Mouse (Mus musculus): ENCODE data around the gene Lactbl1. TPM values are rescaled to one million over a fixed set of nuclear protein-coding genes. Genes with fewer than 3 reads are reported as not detected.

Lactbl1 gene
- polyA plus RNA-seq, 1 experiment from 2014 or later = not detected

DNA sequence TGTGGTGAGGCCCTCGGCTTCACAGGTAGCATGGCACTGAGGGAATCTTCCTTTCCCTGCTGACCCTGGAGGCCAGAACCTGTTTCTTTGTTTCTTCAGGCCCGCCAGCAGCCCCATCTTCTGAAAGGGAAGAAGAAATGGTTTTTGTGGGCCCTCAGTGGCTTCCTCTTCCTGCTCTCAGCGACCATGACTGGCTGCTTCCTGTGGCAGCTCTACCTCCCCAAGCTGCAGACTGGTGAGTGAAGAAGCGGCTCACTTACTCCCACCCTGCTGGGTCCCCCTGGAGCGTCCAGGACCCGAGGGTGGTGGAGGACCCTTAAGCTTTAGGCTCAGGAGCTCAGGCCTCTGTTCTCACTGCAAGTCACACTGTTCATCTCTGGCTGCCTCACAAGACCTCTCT, 4.2 kb downstream of the Lactbl1 start:
- 55% methylated on average over 6 of the region's 6 CpGs for WGBS
- no peaks in the 10 kb centered on the region for H3K27me3 ChIP-seq (ENCODE audit: control insufficient read depth, insufficient read depth, low read length)

DNA sequence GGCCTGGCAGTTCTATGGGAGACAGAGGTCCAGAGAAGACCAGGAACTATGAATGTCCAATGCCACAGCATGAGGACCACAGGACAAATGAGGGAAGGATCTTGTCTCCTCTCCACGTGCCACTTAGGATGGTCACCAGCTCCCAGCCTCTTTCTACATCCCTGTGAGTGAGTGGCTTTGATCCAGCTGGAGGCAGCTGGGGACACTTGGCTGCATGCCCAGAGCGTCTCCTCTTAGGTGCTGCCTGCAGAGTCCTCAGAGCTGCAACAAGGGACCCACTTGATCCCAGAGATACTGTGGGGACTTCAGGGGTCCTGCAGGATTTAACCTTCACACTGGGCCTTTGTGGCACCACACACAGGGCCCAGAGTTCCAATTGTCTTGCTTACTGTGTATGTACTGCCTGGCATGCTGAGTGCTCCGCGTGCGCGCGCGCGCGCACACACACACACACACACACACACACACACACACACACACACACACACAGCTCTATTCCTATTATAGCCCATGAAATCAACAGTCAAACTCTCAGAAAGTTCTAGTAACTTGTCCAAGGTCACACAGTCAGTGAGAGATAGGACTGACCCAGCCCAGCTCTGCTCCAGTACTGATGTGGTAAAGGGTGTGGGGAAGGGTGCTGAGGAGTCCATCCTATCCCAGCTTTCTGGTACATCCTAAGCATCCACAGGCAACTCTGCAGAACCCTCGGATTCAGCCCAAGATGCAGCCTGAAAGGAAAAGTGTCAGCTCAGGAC, 9.0 kb downstream of the Lactbl1 start:
- H3K9ac ChIP-seq (ENCODE audit: low read length) = no peak overlapping the region
- peak; percentile 24 for DNase-seq (ENCODE audit: low spot score)
- H3K27ac ChIP-seq (replicated peaks) = no peak overlapping the region
- H3K36me3 ChIP-seq (ENCODE audit: control insufficient read depth, insufficient read depth, low read length) = no peaks in the 10 kb centered on the region
- H3K4me1 ChIP-seq (replicated peaks; ENCODE audit: control insufficient read depth, insufficient read depth) = no peaks in the 10 kb centered on the region
- no peak for TF ChIP-seq EP300 (optimal IDR thresholded peaks at IDR 0.05)
- no peak for TF ChIP-seq CTCF (IDR thresholded peaks at IDR 0.05; ENCODE audit: low read depth)
- ATAC-seq (ENCODE audit: low FRiP score, low TSS enrichment) = no peak
- H3K4me2 ChIP-seq (replicated peaks; ENCODE audit: low read depth) = no peak overlapping the region
- H3K9me3 ChIP-seq (ENCODE audit: control insufficient read depth, low read length) = no peaks in the 10 kb centered on the region
- WGBS = 76% methylated on average over 11 of the region's 11 CpGs
- H3K27me3 ChIP-seq (ENCODE audit: control insufficient read depth, insufficient read depth, low read length) = no peaks in the 10 kb centered on the region
- H3K4me3 ChIP-seq (ENCODE audit: low read depth, low read length) = no peak overlapping the region

More for the DNA sequence above, 4.2 kb downstream of the Lactbl1 start:
- Histone ChIP-seq H3K36me3 (ENCODE audit: control insufficient read depth, insufficient read depth, low read length) (no peaks in the 10 kb centered on the region), H3K9ac (ENCODE audit: low read length) (no peak overlapping the region), H3K4me3 (ENCODE audit: low read depth, low read length) (no peak overlapping the region), H3K4me2 (replicated peaks; ENCODE audit: low read depth) (no peak overlapping the region), H3K9me3 (ENCODE audit: control insufficient read depth, low read length) (no peaks in the 10 kb centered on the region), H3K4me1 (replicated peaks; ENCODE audit: control insufficient read depth, insufficient read depth) (no peaks in the 10 kb centered on the region), H3K27ac (replicated peaks) (no peak overlapping the region)
- ATAC-seq (ENCODE audit: low FRiP score, low TSS enrichment) = no peak
- DNase-seq (ENCODE audit: low spot score) = no peak
- TF ChIP-seq CTCF (IDR thresholded peaks at IDR 0.05; ENCODE audit: low read depth) = no peak
- TF ChIP-seq EP300 (optimal IDR thresholded peaks at IDR 0.05) = no peak

DNA sequence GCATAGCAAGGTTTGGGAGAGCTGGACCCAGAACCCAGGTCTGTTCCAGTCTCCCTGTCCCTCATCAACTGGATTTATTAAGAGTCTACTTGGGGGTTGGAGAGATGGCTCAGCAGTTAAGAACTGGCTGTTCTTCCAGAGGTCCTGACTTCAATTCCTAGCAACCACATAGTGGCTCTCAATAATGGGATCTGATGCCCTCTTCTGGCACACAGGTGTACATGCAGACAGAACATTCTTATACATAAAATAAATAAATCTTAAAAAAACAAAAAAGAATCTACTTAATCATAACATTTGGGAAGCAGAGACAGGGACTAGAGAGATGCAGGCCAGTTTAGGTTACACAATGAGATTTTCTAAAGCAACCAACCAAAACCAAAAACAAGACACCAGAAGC, 13.6 kb downstream of the Lactbl1 start:
- H3K36me3 ChIP-seq (ENCODE audit: control insufficient read depth, insufficient read depth, low read length) = no peaks in the 10 kb centered on the region
- no peak overlapping the region for H3K27ac ChIP-seq (replicated peaks)
- no peaks in the 10 kb centered on the region for H3K9me3 ChIP-seq (ENCODE audit: control insufficient read depth, low read length)
- no peaks in the 10 kb centered on the region for H3K27me3 ChIP-seq (ENCODE audit: control insufficient read depth, insufficient read depth, low read length)
- DNase-seq (ENCODE audit: low spot score) = no peak
- ATAC-seq (ENCODE audit: low FRiP score, low TSS enrichment) = no peak
- H3K4me1 ChIP-seq (replicated peaks; ENCODE audit: control insufficient read depth, insufficient read depth) = no peaks in the 10 kb centered on the region
- H3K9ac ChIP-seq (ENCODE audit: low read length) = no peak overlapping the region
- H3K4me3 ChIP-seq (ENCODE audit: low read depth, low read length) = no peak overlapping the region
- H3K4me2 ChIP-seq (replicated peaks; ENCODE audit: low read depth) = no peak overlapping the region
- TF ChIP-seq CTCF (IDR thresholded peaks at IDR 0.05; ENCODE audit: low read depth) (peak; percentile 44), EP300 (optimal IDR thresholded peaks at IDR 0.05) (no peak)

DNA sequence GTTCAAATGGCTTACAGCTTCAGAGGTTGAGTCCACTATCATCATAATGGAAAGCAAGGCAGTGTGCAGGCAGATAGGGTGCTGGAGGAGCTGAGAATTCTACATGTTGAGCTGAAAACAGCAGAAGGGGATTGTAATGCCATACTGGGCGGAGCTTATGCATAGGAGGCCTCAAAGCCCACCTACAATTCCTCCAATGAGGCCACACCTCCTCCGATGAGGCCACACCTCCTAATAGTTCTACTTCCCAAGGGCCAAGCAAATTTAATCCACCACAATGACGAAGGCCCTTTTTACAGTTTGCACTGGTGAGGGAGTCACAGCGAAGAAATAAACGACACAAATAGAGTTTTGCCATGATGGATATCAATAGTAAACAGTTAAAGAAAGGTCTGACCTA, 14.1 kb downstream of the Lactbl1 start:
- TF ChIP-seq EP300 (optimal IDR thresholded peaks at IDR 0.05) (no peak), CTCF (IDR thresholded peaks at IDR 0.05; ENCODE audit: low read depth) (no peak)
- H3K27me3 ChIP-seq (ENCODE audit: control insufficient read depth, insufficient read depth, low read length) = no peaks in the 10 kb centered on the region
- DNase-seq (ENCODE audit: low spot score) = no peak
- no peak overlapping the region for H3K27ac ChIP-seq (replicated peaks)
- H3K36me3 ChIP-seq (ENCODE audit: control insufficient read depth, insufficient read depth, low read length) = no peaks in the 10 kb centered on the region
- H3K4me2 ChIP-seq (replicated peaks; ENCODE audit: low read depth) = no peak overlapping the region
- WGBS = 59% methylated on average over 5 of the region's 5 CpGs
- no peak overlapping the region for H3K4me3 ChIP-seq (ENCODE audit: low read depth, low read length)
- H3K9me3 ChIP-seq (ENCODE audit: control insufficient read depth, low read length) = no peaks in the 10 kb centered on the region
- no peaks in the 10 kb centered on the region for H3K4me1 ChIP-seq (replicated peaks; ENCODE audit: control insufficient read depth, insufficient read depth)
- ATAC-seq (ENCODE audit: low FRiP score, low TSS enrichment) = no peak
- H3K9ac ChIP-seq (ENCODE audit: low read length) = no peak overlapping the region

DNA sequence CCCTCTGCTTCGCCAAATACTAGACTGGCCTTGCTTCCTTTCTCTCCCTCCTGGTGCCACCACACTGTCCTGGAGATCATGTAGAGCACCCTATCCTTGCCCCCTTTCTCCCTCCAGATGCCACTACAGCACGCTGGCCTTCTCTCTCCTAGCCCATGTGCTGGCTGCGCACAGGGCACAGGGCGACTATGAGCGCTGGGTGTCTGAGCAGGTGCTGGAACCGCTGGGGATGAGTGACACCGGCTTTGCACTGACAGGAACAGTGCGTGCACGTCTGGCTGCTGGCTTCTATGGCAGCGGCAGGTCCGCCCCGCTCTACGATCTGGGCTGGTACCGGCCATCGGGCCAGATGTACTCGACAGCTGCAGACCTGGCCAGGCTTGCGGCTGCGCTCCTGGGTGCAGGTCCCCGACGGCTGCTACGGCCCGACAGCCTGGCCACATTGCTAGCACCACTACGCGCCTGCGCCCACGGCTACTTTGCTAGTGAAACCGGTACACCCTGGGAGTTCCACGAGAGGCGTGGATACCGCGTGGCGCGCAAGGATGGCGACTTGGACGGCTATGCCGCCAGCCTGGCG, 14.7 kb downstream of the Lactbl1 start:
- Histone ChIP-seq H3K9me3 (ENCODE audit: control insufficient read depth, low read length) (no peaks in the 10 kb centered on the region), H3K4me3 (ENCODE audit: low read depth, low read length) (peak overlapping the region; percentile 49), H3K27ac (replicated peaks) (no peak overlapping the region), H3K4me2 (replicated peaks; ENCODE audit: low read depth) (peak overlapping the region; percentile 93), H3K9ac (ENCODE audit: low read length) (peak overlapping the region; percentile 59), H3K27me3 (ENCODE audit: control insufficient read depth, insufficient read depth, low read length) (no peaks in the 10 kb centered on the region), H3K36me3 (ENCODE audit: control insufficient read depth, insufficient read depth, low read length) (no peaks in the 10 kb centered on the region), H3K4me1 (replicated peaks; ENCODE audit: control insufficient read depth, insufficient read depth) (no peaks in the 10 kb centered on the region)
- ATAC-seq (ENCODE audit: low FRiP score, low TSS enrichment) = peak; percentile 36; the same call in 1 of the 2 replicates
- WGBS = 16% methylated on average over 35 of the region's 37 CpGs
- TF ChIP-seq EP300 (optimal IDR thresholded peaks at IDR 0.05) = no peak
- no peak for TF ChIP-seq CTCF (IDR thresholded peaks at IDR 0.05; ENCODE audit: low read depth)
- no peak for DNase-seq (ENCODE audit: low spot score)

DNA sequence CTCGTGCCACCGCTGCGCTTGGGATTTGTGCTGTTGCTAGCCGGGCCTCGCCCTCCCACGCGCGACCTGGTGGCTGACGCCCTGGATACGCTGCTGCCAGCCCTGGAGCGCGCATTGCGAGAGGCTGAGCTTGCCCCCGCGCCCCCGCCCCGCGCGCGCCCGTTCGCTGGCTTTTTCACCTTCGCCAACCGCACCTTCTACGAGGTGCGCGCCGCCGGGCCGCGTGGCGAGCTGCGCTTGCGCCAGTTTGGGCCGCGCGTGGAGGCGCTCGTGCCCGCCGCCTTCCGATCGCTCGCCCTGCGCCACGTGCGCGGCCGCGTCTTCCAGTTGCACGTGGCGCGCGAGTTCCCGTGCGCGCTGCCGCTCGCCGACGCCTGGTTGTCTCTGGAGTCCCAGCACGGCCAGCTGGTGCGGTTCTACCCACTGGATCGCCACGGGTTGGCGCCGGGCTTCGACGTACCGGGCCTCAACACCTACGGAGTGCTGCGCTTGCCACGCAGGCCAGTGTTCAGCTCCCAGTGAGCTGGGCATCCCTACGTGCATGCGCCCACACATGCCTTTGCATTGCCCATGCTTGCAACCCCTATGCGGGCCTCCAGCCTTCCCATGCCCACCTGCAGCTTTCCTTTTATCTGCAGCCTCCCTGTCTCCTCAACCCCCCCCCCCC, 15.3 kb downstream of the Lactbl1 start:
- 2% methylated on average over 64 of the region's 76 CpGs for WGBS
- DNase-seq (ENCODE audit: low spot score) = peak; percentile 63

More for the DNA sequence above, 15.3 kb downstream of the Lactbl1 start:
- peak; percentile 58; the same call in 1 of the 2 replicates for ATAC-seq (ENCODE audit: low FRiP score, low TSS enrichment)
- Histone ChIP-seq H3K27me3 (ENCODE audit: control insufficient read depth, insufficient read depth, low read length) (no peaks in the 10 kb centered on the region), H3K4me3 (ENCODE audit: low read depth, low read length) (peak overlapping the region; percentile 49), H3K4me2 (replicated peaks; ENCODE audit: low read depth) (peak overlapping the region; percentile 93), H3K36me3 (ENCODE audit: control insufficient read depth, insufficient read depth, low read length) (no peaks in the 10 kb centered on the region), H3K9ac (ENCODE audit: low read length) (peak overlapping the region; percentile 59), H3K9me3 (ENCODE audit: control insufficient read depth, low read length) (no peaks in the 10 kb centered on the region), H3K4me1 (replicated peaks; ENCODE audit: control insufficient read depth, insufficient read depth) (no peaks in the 10 kb centered on the region), H3K27ac (replicated peaks) (no peak overlapping the region)
- TF ChIP-seq EP300 (optimal IDR thresholded peaks at IDR 0.05) (no peak), CTCF (IDR thresholded peaks at IDR 0.05; ENCODE audit: low read depth) (no peak)
